Comparison of ENCODE assay signal across 8 mouse cellular contexts in genomic region chr11:69111051-69111810, GRCm38 (mm10). TPM values are rescaled to one million over a fixed set of nuclear protein-coding genes. Genes with fewer than 3 reads are reported as not detected.
DNase-seq lines count a peak whose midpoint lies in the region; ATAC-seq and TF ChIP-seq lines count a peak whose summit lies in the region.

No protein-coding gene starts in this region.

- H3K4me1 ChIP-seq in lung, postnatal 0 days (ENCODE audit: insufficient read depth, low read depth, low read length): 0 out of 2 replicates have a peak, but pooled peaks cover 3% of the 10 kb centered on the region
- peaks cover 7% of the 10 kb centered on the region for H3K4me1 ChIP-seq in forebrain, embryonic 12.5 days
- H3K4me1 ChIP-seq in liver, embryonic 12.5 days: peaks cover 32% of the 10 kb centered on the region
- no peaks in the 10 kb centered on the region for H3K4me1 ChIP-seq in stomach, embryonic 16.5 days (ENCODE audit: control insufficient read depth, insufficient read depth, low read length)

- peak overlapping the region; percentile 49 for H3K4me2 ChIP-seq in lung, postnatal 0 days (replicated peaks; ENCODE audit: low read depth, low read length)
- peak overlapping the region; percentile 52 for H3K4me2 ChIP-seq in forebrain, embryonic 12.5 days
- peak overlapping the region; percentile 70 for H3K4me2 ChIP-seq in liver, embryonic 12.5 days
- H3K4me2 ChIP-seq in stomach, embryonic 16.5 days (ENCODE audit: low read depth, low read length): peak overlapping the region; percentile 58

- no peak for TF ChIP-seq EP300 in lung, postnatal 0 days (IDR thresholded peaks at IDR 0.05)

- H3K9ac ChIP-seq in lung, postnatal 0 days (replicated peaks; ENCODE audit: low read depth): no peak overlapping the region
- H3K9ac ChIP-seq in forebrain, embryonic 12.5 days: peak overlapping the region; percentile 36
- peak overlapping the region; percentile 50 for H3K9ac ChIP-seq in liver, embryonic 12.5 days
- peak overlapping the region; percentile 64 for H3K9ac ChIP-seq in stomach, embryonic 16.5 days (ENCODE audit: low read length)

- WGBS in lung, postnatal 0 days: 6% methylated on average over 21 of the region's 21 CpGs
- WGBS in forebrain, embryonic 12.5 days: 6% methylated on average over 21 of the region's 21 CpGs
- 4% methylated on average over 21 of the region's 21 CpGs for WGBS in liver, embryonic 12.5 days (ENCODE audit: insufficient replicate concordance)
- 8% methylated on average over 21 of the region's 21 CpGs for WGBS in stomach, embryonic 16.5 days

- no peak for DNase-seq in lung, postnatal 0 days (ENCODE audit: low spot score)
- no peak for DNase-seq in lung, postnatal 25 days (ENCODE audit: low spot score)
- no peak for DNase-seq in spleen, postnatal 10 days (ENCODE audit: low spot score in 2 of 2)
- no peak for DNase-seq in thymus, postnatal 36 days
- DNase-seq in urinary bladder, adult 18-20 months (ENCODE audit: low spot score in 2 of 2): no peak

- peak overlapping the region; percentile 30 for H3K4me3 ChIP-seq in lung, postnatal 0 days (ENCODE audit: low read depth, low read length)
- peak overlapping the region; percentile 42 for H3K4me3 ChIP-seq in forebrain, embryonic 12.5 days (replicated peaks)
- H3K4me3 ChIP-seq in liver, embryonic 12.5 days: peak overlapping the region; percentile 57
- peak overlapping the region; percentile 53 for H3K4me3 ChIP-seq in stomach, embryonic 16.5 days (replicated peaks; ENCODE audit: low read length)

- no peak for ATAC-seq in lung, postnatal 0 days
- ATAC-seq in forebrain, embryonic 12.5 days (ENCODE audit: low FRiP score): no peak
- no peak for ATAC-seq in liver, embryonic 12.5 days
- ATAC-seq in stomach, embryonic 16.5 days (ENCODE audit: insufficient read depth, low FRiP score): no peak

- H3K27me3 ChIP-seq in lung, postnatal 0 days (replicated peaks; ENCODE audit: insufficient read depth, low read length): no peaks in the 10 kb centered on the region
- peaks cover 30% of the 10 kb centered on the region for H3K27me3 ChIP-seq in forebrain, embryonic 12.5 days
- peaks cover 28% of the 10 kb centered on the region for H3K27me3 ChIP-seq in liver, embryonic 12.5 days (replicated peaks)
- H3K27me3 ChIP-seq in stomach, embryonic 16.5 days (ENCODE audit: control insufficient read depth, insufficient read depth, low read length): no peaks in the 10 kb centered on the region

- TF ChIP-seq CTCF in lung, postnatal 0 days (IDR thresholded peaks at IDR 0.05): no peak

- H3K36me3 ChIP-seq in lung, postnatal 0 days (ENCODE audit: insufficient read depth, low read length): peaks cover 35% of the 10 kb centered on the region
- peaks cover 33% of the 10 kb centered on the region for H3K36me3 ChIP-seq in forebrain, embryonic 12.5 days (replicated peaks)
- peaks cover 34% of the 10 kb centered on the region for H3K36me3 ChIP-seq in liver, embryonic 12.5 days
- peaks cover 6% of the 10 kb centered on the region for H3K36me3 ChIP-seq in stomach, embryonic 16.5 days (ENCODE audit: control insufficient read depth, insufficient read depth, low read length)

- no peak overlapping the region; the same call in 1 of the 2 replicates for H3K27ac ChIP-seq in lung, postnatal 0 days (ENCODE audit: low read length)
- no peak overlapping the region for H3K27ac ChIP-seq in forebrain, embryonic 12.5 days
- H3K27ac ChIP-seq in liver, embryonic 12.5 days: 0 out of 2 replicates have a peak overlapping the region, but pooled peaks have one; percentile 33
- H3K27ac ChIP-seq in stomach, embryonic 16.5 days (ENCODE audit: low read length): no peak overlapping the region

- no peaks in the 10 kb centered on the region for H3K9me3 ChIP-seq in lung, postnatal 0 days (ENCODE audit: low read length)
- no peaks in the 10 kb centered on the region for H3K9me3 ChIP-seq in forebrain, embryonic 12.5 days
- H3K9me3 ChIP-seq in liver, embryonic 12.5 days (replicated peaks): no peaks in the 10 kb centered on the region
- no peaks in the 10 kb centered on the region for H3K9me3 ChIP-seq in stomach, embryonic 16.5 days (replicated peaks; ENCODE audit: control insufficient read depth, low read length)

RNA-seq across cellular contexts. Expression of gene Hes7, which starts 9.0 kb away (rescaled TPM):
- 0.38 and 0.49 TPM in 2 replicates for polyA plus RNA-seq in lung, postnatal 0 days (2015; fragmentation: Nextera tagmentation; extraction: Ambion mirVana)
- polyA plus RNA-seq in forebrain, embryonic 12.5 days (2016; fragmentation: Nextera tagmentation; extraction: Ambion mirVana): 0.31 and 0.43 TPM in 2 replicates
- 0.44 and 0.46 TPM in 2 replicates for polyA plus RNA-seq in liver, embryonic 12.5 days (2016; fragmentation: Nextera tagmentation; extraction: Ambion mirVana)
- 0.40 and 0.69 TPM in 2 replicates for polyA plus RNA-seq in stomach, embryonic 16.5 days (2015; fragmentation: Nextera tagmentation; extraction: Ambion mirVana)

RNA-seq across cellular contexts. Expression of gene 9130213A22Rik, which starts 11.2 kb away (rescaled TPM):
- 0.42 and 0.50 TPM in 2 replicates for polyA plus RNA-seq in lung, postnatal 0 days (2015; fragmentation: Nextera tagmentation; extraction: Ambion mirVana)
- polyA plus RNA-seq in forebrain, embryonic 12.5 days (2016; fragmentation: Nextera tagmentation; extraction: Ambion mirVana): 0.11 TPM in 1 of 2 replicates, not detected in the other
- 0.14 TPM in 1 of 2 replicates, not detected in the other for polyA plus RNA-seq in liver, embryonic 12.5 days (2016; fragmentation: Nextera tagmentation; extraction: Ambion mirVana)
- 0.27 and 0.61 TPM in 2 replicates for polyA plus RNA-seq in stomach, embryonic 16.5 days (2015; fragmentation: Nextera tagmentation; extraction: Ambion mirVana)

RNA-seq across cellular contexts. Expression of gene Aloxe3, which starts 14.5 kb away (rescaled TPM):
- 0.13 and 0.44 TPM in 2 replicates for polyA plus RNA-seq in lung, postnatal 0 days (2015; fragmentation: Nextera tagmentation; extraction: Ambion mirVana)
- polyA plus RNA-seq in forebrain, embryonic 12.5 days (2016; fragmentation: Nextera tagmentation; extraction: Ambion mirVana): 0.19 and 0.55 TPM in 2 replicates
- polyA plus RNA-seq in liver, embryonic 12.5 days (2016; fragmentation: Nextera tagmentation; extraction: Ambion mirVana): not detected in 2 replicates
- 2.0 and 5.4 TPM in 2 replicates for polyA plus RNA-seq in stomach, embryonic 16.5 days (2015; fragmentation: Nextera tagmentation; extraction: Ambion mirVana)

RNA-seq across cellular contexts. Expression of gene Per1, which starts 16.2 kb away (rescaled TPM):
- polyA plus RNA-seq in lung, postnatal 0 days (2015; fragmentation: Nextera tagmentation; extraction: Ambion mirVana): 16.6 and 30.0 TPM in 2 replicates
- 7.8 and 12.3 TPM in 2 replicates for polyA plus RNA-seq in forebrain, embryonic 12.5 days (2016; fragmentation: Nextera tagmentation; extraction: Ambion mirVana)
- polyA plus RNA-seq in liver, embryonic 12.5 days (2016; fragmentation: Nextera tagmentation; extraction: Ambion mirVana): 2.5 and 4.0 TPM in 2 replicates
- polyA plus RNA-seq in stomach, embryonic 16.5 days (2015; fragmentation: Nextera tagmentation; extraction: Ambion mirVana): 21.8 and 22.3 TPM in 2 replicates

RNA-seq across cellular contexts. Expression of gene Vamp2, which starts 22.9 kb away (rescaled TPM):
- 45.0 and 50.6 TPM in 2 replicates for polyA plus RNA-seq in lung, postnatal 0 days (2015; fragmentation: Nextera tagmentation; extraction: Ambion mirVana)
- 103 and 121 TPM in 2 replicates for polyA plus RNA-seq in forebrain, embryonic 12.5 days (2016; fragmentation: Nextera tagmentation; extraction: Ambion mirVana)
- polyA plus RNA-seq in liver, embryonic 12.5 days (2016; fragmentation: Nextera tagmentation; extraction: Ambion mirVana): 26.3 and 27.5 TPM in 2 replicates
- 79.9 and 88.5 TPM in 2 replicates for polyA plus RNA-seq in stomach, embryonic 16.5 days (2015; fragmentation: Nextera tagmentation; extraction: Ambion mirVana)
